Mouse (Mus musculus) large intestine, adult 2 months (tissue): Measurements from ENCODE around the gene Rita1. TPM values are rescaled to one million over a fixed set of nuclear protein-coding genes. Genes with fewer than 3 reads are reported as not detected.

Experiments
- DNase-seq: peaks from one replicate; pipeline ENCODE4 v3.0.0-alpha.2; 2012; ENCODE audit warnings: low read depth, low spot score
- WGBS: fragments of 180-500 bp; shearing (Covaris S2); methylation state at CpG from one replicate; pipeline ENCODE4 v1.1.7; 2018; 5-methylcytosine and 5-hydroxymethylcytosine counted together
- polyA plus RNA-seq: library from polyadenylated mRNA; depleted of rRNA; stranded (reverse); fragments of >200 nt; gene quantifications from 2 replicates; pipeline ENCODE4 v1.2.3, GENCODE M21; 2012; rRNA removed

The Rita1 gene
- 12.4 and 13.2 TPM in 2 replicates for polyA plus RNA-seq

GRCm38 (mm10) chr5:120612442-120612821, at the start of gene Rita1, which contains the start of gene Ddx54:
TSS of gene Rita1 (minus strand) at chr5:120612589.
TSS of gene Ddx54 (plus strand) at chr5:120612739.
- WGBS = under 1% methylated on average over 22 of the region's 22 CpGs

GRCm38 (mm10) chr5:120660816-120661215, 48.4 kb upstream of the Rita1 start:
- no peak for DNase-seq

More at GRCm38 (mm10) chr5:120612442-120612821, at the start of gene Rita1, which contains the start of gene Ddx54:
- no peak for DNase-seq

GRCm38 (mm10) chr5:120656281-120656751, 43.9 kb upstream of the Rita1 start:
- DNase-seq = no peak
- WGBS = 68% methylated on average over 12 of the region's 12 CpGs

More at GRCm38 (mm10) chr5:120660816-120661215, 48.4 kb upstream of the Rita1 start:
- WGBS = 56% methylated on average over 5 of the region's 5 CpGs

- no peak for DNase-seq
- WGBS = 90% methylated on average over 2 of the region's 2 CpGs
Observed at GRCm38 (mm10) chr5:120653873-120654272, 41.5 kb upstream of the Rita1 start.

GRCm38 (mm10) chr5:120652915-120653701, 40.7 kb upstream of the Rita1 start:
- 78% methylated on average over 28 of the region's 28 CpGs for WGBS
- no peak for DNase-seq

GRCm38 (mm10) chr5:120651230-120651629, 38.8 kb upstream of the Rita1 start:
- 49% methylated on average over 5 of the region's 5 CpGs for WGBS
- no peak for DNase-seq

GRCm38 (mm10) chr5:120649938-120650337, 37.5 kb upstream of the Rita1 start:
- 24% methylated on average over 13 of the region's 13 CpGs for WGBS

GRCm38 (mm10) chr5:120649374-120649933, 37.1 kb upstream of the Rita1 start:
- no peak for DNase-seq
- 3% methylated on average over 21 of the region's 21 CpGs for WGBS

More at GRCm38 (mm10) chr5:120649938-120650337, 37.5 kb upstream of the Rita1 start:
- no peak for DNase-seq

- DNase-seq = no peak
- WGBS = 1% methylated on average over 53 of the region's 53 CpGs
Observed at GRCm38 (mm10) chr5:120648569-120649373, 36.4 kb upstream of the Rita1 start, which contains the start of gene Rasal1. TSS of gene Rasal1 (plus strand) at chr5:120648812.

- DNase-seq = no peak
- WGBS = 13% methylated on average over 12 of the region's 12 CpGs
Observed at GRCm38 (mm10) chr5:120647814-120648491, 35.6 kb upstream of the Rita1 start.

- DNase-seq = no peak
- 63% methylated on average over 4 of the region's 4 CpGs for WGBS
Observed at GRCm38 (mm10) chr5:120647361-120647760, 35.0 kb upstream of the Rita1 start.

- DNase-seq = no peak
- 21% methylated on average over 6 of the region's 6 CpGs for WGBS
Observed at GRCm38 (mm10) chr5:120645851-120646250, 33.5 kb upstream of the Rita1 start.

- 27% methylated on average over 3 of the region's 3 CpGs for WGBS
- DNase-seq = no peak
Observed at GRCm38 (mm10) chr5:120644227-120644626, 31.8 kb upstream of the Rita1 start.

- 25% methylated on average over 14 of the region's 14 CpGs for WGBS
Observed at GRCm38 (mm10) chr5:120643365-120644085, 31.1 kb upstream of the Rita1 start.

GRCm38 (mm10) chr5:120640094-120640493, 27.7 kb upstream of the Rita1 start:
- WGBS = 92% methylated on average over 7 of the region's 7 CpGs
- no peak for DNase-seq

More at GRCm38 (mm10) chr5:120643365-120644085, 31.1 kb upstream of the Rita1 start:
- no peak for DNase-seq

GRCm38 (mm10) chr5:120635633-120636032, 23.2 kb upstream of the Rita1 start:
- 75% methylated on average over 5 of the region's 5 CpGs for WGBS
- DNase-seq = no peak

- DNase-seq = no peak
- 44% methylated on average over 5 of the region's 5 CpGs for WGBS
Observed at GRCm38 (mm10) chr5:120634860-120635259, 22.5 kb upstream of the Rita1 start.

GRCm38 (mm10) chr5:120634131-120634530, 21.7 kb upstream of the Rita1 start, which contains the start of gene Cfap73:
TSS of gene Cfap73 (minus strand) at chr5:120634235.
- DNase-seq = no peak
- 33% methylated on average over 9 of the region's 9 CpGs for WGBS

GRCm38 (mm10) chr5:120631892-120632291, 19.5 kb upstream of the Rita1 start:
- 91% methylated on average over 5 of the region's 5 CpGs for WGBS
- DNase-seq = no peak
